Mouse (Mus musculus): ENCODE results near the gene Gp1bb. TPM values are rescaled to one million over a fixed set of nuclear protein-coding genes. Genes with fewer than 3 reads are reported as not detected.
A peak's percentile ranks its signal among the peaks of the same experiment; 100 is the strongest.

Gene Gp1bb
- polyA plus RNA-seq, 1 experiment from 2014 or later, result 2.2 TPM

DNA sequence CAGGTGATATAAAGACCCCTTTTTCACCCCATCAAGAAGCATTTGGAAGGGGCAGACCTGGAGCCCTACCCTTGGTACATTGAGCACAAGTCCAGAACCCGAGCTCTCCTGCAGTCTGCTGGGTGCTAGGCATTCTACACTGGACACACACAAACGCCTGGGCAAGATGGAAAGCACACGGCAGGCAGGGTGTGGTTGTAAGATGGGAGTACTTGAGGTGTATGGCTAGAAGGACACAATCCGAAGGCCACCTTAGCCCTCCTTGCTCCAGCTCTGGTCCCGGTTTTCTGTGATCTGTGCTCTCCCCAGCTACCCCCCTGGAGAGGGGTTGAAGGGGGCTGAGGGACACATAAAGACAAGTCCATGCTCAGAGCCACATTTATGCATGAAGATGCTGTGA, 8.1 kb upstream of the Gp1bb start:
- ATAC-seq (ENCODE audit: low read depth), result no peak
- Histone ChIP-seq H3K27ac (ENCODE audit: low read length) (no peak overlapping the region), H3K27me3 (ENCODE audit: control insufficient read depth, insufficient read depth, low read depth, low read length) (peaks cover 9% of the 10 kb centered on the region), H3K9ac (ENCODE audit: low read length) (peak overlapping the region; percentile 83), H3K9me3 (ENCODE audit: control insufficient read depth, low read length) (no peaks in the 10 kb centered on the region), H3K4me2 (ENCODE audit: low read depth, low read length) (peak overlapping the region; percentile 84), H3K4me1 (replicated peaks; ENCODE audit: control insufficient read depth, insufficient read depth, low read length) (peaks cover 19% of the 10 kb centered on the region), H3K36me3 (ENCODE audit: control insufficient read depth, insufficient read depth, low read length) (no peaks in the 10 kb centered on the region), H3K4me3 (ENCODE audit: low read length) (peak overlapping the region; percentile 78)
- WGBS, result 50% methylated on average over 5 of the region's 5 CpGs

DNA sequence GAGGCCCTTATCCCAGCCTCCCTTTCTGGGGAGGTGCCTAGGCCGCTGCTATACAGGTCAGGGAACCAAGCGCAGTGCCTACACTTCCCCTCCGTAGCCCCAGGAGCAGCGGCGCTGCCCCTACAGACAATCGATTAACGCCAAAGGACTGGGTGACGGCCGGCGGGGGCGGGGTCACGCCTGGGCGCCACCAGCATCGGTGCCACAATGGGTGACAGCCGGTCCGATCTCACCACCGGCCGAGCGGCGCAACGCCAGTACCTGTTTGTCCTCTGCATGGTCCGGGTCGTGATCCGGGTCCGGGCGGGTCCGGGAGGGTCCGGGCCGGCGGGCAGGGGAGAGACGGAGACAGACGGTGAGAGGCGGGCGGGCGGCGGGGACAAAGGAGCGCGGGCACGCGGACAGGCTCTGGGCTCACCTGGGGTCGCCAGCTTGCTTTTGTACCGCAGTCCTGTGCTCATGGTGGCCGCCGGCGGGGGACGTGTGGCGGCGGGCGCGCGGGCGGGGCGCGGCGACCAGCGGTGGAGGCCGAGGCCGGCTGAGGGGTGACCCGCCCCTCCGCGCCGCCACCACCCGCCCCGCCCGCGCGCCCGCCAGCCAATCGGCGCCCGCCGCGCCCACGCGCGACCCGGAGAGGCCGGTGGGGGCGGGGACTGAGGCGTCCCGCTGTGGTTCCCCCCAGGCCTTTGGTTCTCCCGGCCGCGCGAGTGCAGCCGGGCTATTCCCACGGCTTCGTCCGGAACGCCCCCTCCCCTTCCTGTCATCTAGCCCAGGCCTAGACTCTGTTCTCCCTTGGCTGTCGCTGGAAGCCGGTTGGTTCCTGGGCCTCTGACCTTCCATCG, 7.4 kb upstream of the Gp1bb start, which contains the start of gene Sept5:
TSS of gene Sept5 (minus strand) at position 565 of the 842 bp plus-strand sequence.
- Histone ChIP-seq H3K4me3 (ENCODE audit: low read length) (peak within 1 kb of the TSS; percentile 78), H3K9me3 (ENCODE audit: control insufficient read depth, low read length) (no peaks in the 10 kb centered on the region), H3K9ac (ENCODE audit: low read length) (peak within 1 kb of the TSS; percentile 83), H3K36me3 (ENCODE audit: control insufficient read depth, insufficient read depth, low read length) (no peaks in the 10 kb centered on the region), H3K27me3 (ENCODE audit: control insufficient read depth, insufficient read depth, low read depth, low read length) (peaks cover 16% of the 10 kb centered on the region), H3K4me1 (replicated peaks; ENCODE audit: control insufficient read depth, insufficient read depth, low read length) (peaks cover 19% of the 10 kb centered on the region), H3K27ac (ENCODE audit: low read length) (no peak within 1 kb of the TSS), H3K4me2 (ENCODE audit: low read depth, low read length) (peak within 1 kb of the TSS; percentile 84)
- WGBS, result under 1% methylated on average over 55 of the region's 93 CpGs
- peak; percentile 63 for ATAC-seq (ENCODE audit: low read depth)

DNA sequence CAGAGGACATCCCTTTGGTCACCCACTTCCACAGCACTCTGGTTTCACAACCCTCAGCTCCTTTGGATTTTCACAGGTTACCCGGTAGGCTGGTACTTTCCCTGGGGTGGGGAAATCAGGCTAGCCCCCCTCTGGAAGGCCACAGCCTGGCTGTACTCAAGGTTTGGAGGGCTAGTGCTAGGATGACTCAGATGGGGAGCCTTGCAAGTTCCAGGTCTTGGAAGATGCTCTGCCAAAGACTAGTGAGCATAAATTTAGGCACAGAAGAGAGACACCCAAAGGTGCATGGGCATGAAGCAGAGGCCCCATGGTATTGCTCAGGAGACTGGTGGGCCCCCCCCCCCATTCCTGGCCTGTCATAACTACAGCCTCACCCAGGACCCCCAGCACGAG, 6.7 kb upstream of the Gp1bb start:
- H3K27ac ChIP-seq (ENCODE audit: low read length), result no peak overlapping the region
- H3K36me3 ChIP-seq (ENCODE audit: control insufficient read depth, insufficient read depth, low read length), result no peaks in the 10 kb centered on the region
- H3K4me1 ChIP-seq (replicated peaks; ENCODE audit: control insufficient read depth, insufficient read depth, low read length), result peaks cover 19% of the 10 kb centered on the region
- WGBS, result 40% methylated on average over 2 of the region's 2 CpGs
- H3K27me3 ChIP-seq (ENCODE audit: control insufficient read depth, insufficient read depth, low read depth, low read length), result peaks cover 23% of the 10 kb centered on the region
- peak overlapping the region; percentile 83 for H3K9ac ChIP-seq (ENCODE audit: low read length)
- no peaks in the 10 kb centered on the region for H3K9me3 ChIP-seq (ENCODE audit: control insufficient read depth, low read length)
- ATAC-seq (ENCODE audit: low read depth), result no peak
- H3K4me3 ChIP-seq (ENCODE audit: low read length), result peak overlapping the region; percentile 78
- peak overlapping the region; percentile 84 for H3K4me2 ChIP-seq (ENCODE audit: low read depth, low read length)

DNA sequence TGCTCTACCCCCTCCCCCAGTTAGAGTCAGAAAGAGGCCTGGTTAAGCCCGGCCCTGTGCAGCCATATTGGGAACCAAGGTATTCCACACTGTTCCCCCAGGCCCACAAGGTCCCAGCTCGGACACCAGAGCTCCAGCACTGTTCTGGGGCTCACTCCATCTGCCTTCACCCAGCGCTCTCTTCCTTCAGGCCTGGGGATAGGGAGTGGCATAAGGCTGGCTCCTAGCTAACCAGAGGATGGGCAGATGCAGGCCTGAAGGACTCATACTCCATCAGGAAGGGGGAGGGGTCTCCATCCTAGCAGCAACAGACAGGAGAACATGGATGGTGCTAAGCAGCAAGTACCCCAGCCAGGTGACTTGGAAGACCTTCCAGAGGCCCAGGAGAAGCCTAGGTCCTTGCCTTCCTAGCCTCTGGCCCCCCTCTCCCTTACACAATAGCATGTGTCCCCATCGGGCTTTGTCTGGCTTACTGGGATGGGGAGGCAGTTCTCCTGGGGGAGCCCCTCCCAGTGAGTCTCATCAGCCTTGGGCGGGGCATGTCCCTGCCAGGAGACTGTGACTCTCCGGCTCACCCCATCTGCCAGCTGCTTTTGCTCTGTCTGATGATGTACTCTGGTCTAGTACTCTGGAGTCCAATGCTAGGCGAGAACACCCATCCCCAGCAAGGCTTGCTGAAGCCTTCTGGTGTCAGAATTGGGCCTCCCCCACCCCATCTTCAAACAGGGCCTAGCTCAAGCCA, 6.2 kb upstream of the Gp1bb start:
- H3K27me3 ChIP-seq (ENCODE audit: control insufficient read depth, insufficient read depth, low read depth, low read length), result peaks cover 29% of the 10 kb centered on the region
- peak overlapping the region; percentile 78 for H3K4me3 ChIP-seq (ENCODE audit: low read length)
- no peaks in the 10 kb centered on the region for H3K36me3 ChIP-seq (ENCODE audit: control insufficient read depth, insufficient read depth, low read length)
- WGBS, result 72% methylated on average over 7 of the region's 7 CpGs
- no peaks in the 10 kb centered on the region for H3K9me3 ChIP-seq (ENCODE audit: control insufficient read depth, low read length)
- no peak overlapping the region for H3K27ac ChIP-seq (ENCODE audit: low read length)
- peaks cover 19% of the 10 kb centered on the region for H3K4me1 ChIP-seq (replicated peaks; ENCODE audit: control insufficient read depth, insufficient read depth, low read length)
- H3K9ac ChIP-seq (ENCODE audit: low read length), result peak overlapping the region; percentile 83
- peak overlapping the region; percentile 84 for H3K4me2 ChIP-seq (ENCODE audit: low read depth, low read length)
- ATAC-seq (ENCODE audit: low read depth), result no peak

DNA sequence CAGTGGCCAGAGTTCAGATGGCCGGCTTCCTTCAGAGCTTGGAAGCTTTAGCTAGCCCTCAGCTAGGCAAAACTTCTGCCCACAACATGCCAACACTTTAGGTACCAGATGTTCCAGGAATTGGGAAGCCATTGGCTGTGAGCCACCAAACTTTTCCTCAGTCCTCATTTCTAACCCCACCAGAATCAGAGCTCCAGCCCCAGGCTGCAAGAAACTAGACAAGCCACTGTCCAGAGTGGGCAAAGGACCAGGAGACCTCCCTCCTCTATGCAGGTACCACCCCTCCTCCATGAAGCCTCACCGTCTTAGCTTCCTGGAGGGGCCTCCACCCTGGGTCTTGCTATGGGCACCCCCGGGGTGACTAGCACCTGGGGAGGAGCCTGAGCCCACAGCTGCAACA, 5.0 kb upstream of the Gp1bb start:
- Histone ChIP-seq H3K4me1 (replicated peaks; ENCODE audit: control insufficient read depth, insufficient read depth, low read length) (peaks cover 19% of the 10 kb centered on the region), H3K9me3 (ENCODE audit: control insufficient read depth, low read length) (no peaks in the 10 kb centered on the region), H3K27ac (ENCODE audit: low read length) (no peak overlapping the region), H3K4me2 (ENCODE audit: low read depth, low read length) (no peak overlapping the region), H3K4me3 (ENCODE audit: low read length) (no peak overlapping the region), H3K36me3 (ENCODE audit: control insufficient read depth, insufficient read depth, low read length) (no peaks in the 10 kb centered on the region; the same call in 1 of the 2 replicates), H3K27me3 (ENCODE audit: control insufficient read depth, insufficient read depth, low read depth, low read length) (peaks cover 41% of the 10 kb centered on the region), H3K9ac (ENCODE audit: low read length) (no peak overlapping the region)
- WGBS, result 53% methylated on average over 3 of the region's 3 CpGs
- no peak for ATAC-seq (ENCODE audit: low read depth)

DNA sequence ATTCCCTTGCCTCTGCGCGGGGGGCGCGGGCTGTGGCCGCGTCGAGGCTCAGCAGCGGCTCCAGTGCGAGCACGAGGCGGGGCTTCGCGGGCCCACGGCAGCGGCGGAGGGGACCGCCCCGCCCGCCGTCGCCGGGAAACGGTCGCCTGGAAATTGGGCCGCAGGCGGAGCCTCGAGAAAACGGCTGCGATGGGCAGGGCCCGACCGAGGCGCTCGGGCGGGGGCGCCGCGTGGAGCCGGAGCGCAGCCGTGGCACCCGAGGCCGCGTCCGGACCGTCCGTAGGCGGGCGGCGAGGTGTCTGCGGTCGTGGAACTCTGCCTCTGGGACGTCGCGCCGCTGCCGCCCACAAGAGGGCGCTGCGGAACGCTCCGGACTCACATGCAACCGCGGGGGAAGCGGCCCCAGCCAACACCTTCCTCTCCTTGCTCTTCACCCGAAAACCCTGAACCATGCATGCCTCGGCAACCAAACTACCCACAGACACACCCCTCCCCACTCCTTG, 4.2 kb upstream of the Gp1bb start, which contains the start of gene Gm49601:
TSS of gene Gm49601 (minus strand) at position 52 of the 503 bp plus-strand sequence.
- Histone ChIP-seq H3K9me3 (ENCODE audit: control insufficient read depth, low read length) (no peaks in the 10 kb centered on the region), H3K27me3 (ENCODE audit: control insufficient read depth, insufficient read depth, low read depth, low read length) (peaks cover 48% of the 10 kb centered on the region), H3K4me1 (replicated peaks; ENCODE audit: control insufficient read depth, insufficient read depth, low read length) (peaks cover 20% of the 10 kb centered on the region), H3K27ac (ENCODE audit: low read length) (no peak within 1 kb of the TSS), H3K36me3 (ENCODE audit: control insufficient read depth, insufficient read depth, low read length) (no peaks in the 10 kb centered on the region; the same call in 1 of the 2 replicates), H3K9ac (ENCODE audit: low read length) (peak within 1 kb of the TSS; percentile 62), H3K4me3 (ENCODE audit: low read length) (peak within 1 kb of the TSS; percentile 56), H3K4me2 (ENCODE audit: low read depth, low read length) (peak within 1 kb of the TSS; percentile 94)
- peak; percentile 56 for ATAC-seq (ENCODE audit: low read depth)
- 0% methylated on average over 29 of the region's 65 CpGs for WGBS

DNA sequence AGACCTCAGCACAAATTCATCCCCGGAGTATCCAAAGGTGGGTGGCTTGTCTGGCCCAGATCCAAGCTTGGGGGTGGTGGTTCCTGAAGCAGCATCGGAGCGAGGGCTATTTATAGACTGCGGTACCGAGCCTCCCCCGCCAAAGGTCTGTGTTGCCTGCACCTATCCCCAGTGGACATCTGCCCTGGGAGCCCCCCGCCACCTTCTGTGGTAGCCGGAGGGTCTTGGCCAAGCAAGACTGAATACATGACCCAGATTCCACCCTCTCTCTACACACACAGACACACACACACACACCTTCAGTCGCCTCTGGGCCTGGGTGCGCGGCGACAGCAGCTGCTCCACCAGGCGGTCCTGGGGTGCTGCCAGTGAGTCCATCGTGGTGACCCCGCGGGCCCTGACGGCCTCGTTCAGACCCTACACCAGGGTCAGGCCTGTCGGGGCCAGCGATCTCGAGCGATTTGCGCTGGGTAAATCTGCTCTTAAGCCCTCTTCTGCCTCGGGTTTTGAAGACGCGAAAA, 3.6 kb upstream of the Gp1bb start:
- peak; percentile 3; the same call in 1 of the 2 replicates for ATAC-seq (ENCODE audit: low read depth)
- Histone ChIP-seq H3K36me3 (ENCODE audit: control insufficient read depth, insufficient read depth, low read length) (no peaks in the 10 kb centered on the region; the same call in 1 of the 2 replicates), H3K9ac (ENCODE audit: low read length) (peak overlapping the region; percentile 62), H3K4me2 (ENCODE audit: low read depth, low read length) (peak overlapping the region; percentile 94), H3K27me3 (ENCODE audit: control insufficient read depth, insufficient read depth, low read depth, low read length) (peaks cover 54% of the 10 kb centered on the region), H3K4me1 (replicated peaks; ENCODE audit: control insufficient read depth, insufficient read depth, low read length) (peaks cover 26% of the 10 kb centered on the region), H3K27ac (ENCODE audit: low read length) (no peak overlapping the region), H3K9me3 (ENCODE audit: control insufficient read depth, low read length) (no peaks in the 10 kb centered on the region), H3K4me3 (ENCODE audit: low read length) (peak overlapping the region; percentile 56)
- 23% methylated on average over 26 of the region's 26 CpGs for WGBS

DNA sequence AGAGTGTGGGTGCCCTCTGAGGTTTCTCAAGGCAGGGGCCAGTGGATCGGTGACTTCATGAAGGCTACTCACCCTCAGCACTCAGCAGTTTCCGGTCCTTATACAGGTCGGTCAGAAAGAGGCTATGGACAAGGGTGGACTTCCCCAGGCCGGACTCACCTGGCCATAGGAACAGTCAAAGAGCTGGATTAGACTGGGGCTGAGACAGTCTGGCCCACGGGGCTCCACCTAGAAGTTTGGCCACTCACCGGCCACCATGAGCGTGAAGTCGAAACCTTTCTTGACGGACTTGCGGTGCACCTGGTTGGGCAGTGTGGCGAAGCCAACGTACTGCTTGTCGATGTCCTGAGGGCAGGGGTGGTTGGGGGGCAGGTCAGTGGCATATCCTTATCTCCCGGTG, 2.9 kb upstream of the Gp1bb start:
- H3K27me3 ChIP-seq (ENCODE audit: control insufficient read depth, insufficient read depth, low read depth, low read length), result peaks cover 61% of the 10 kb centered on the region
- no peak overlapping the region for H3K4me2 ChIP-seq (ENCODE audit: low read depth, low read length)
- H3K36me3 ChIP-seq (ENCODE audit: control insufficient read depth, insufficient read depth, low read length), result no peaks in the 10 kb centered on the region; the same call in 1 of the 2 replicates
- H3K4me3 ChIP-seq (ENCODE audit: low read length), result no peak overlapping the region
- H3K9ac ChIP-seq (ENCODE audit: low read length), result no peak overlapping the region
- ATAC-seq (ENCODE audit: low read depth), result no peak
- no peaks in the 10 kb centered on the region for H3K9me3 ChIP-seq (ENCODE audit: control insufficient read depth, low read length)
- WGBS, result 61% methylated on average over 14 of the region's 14 CpGs
- peaks cover 30% of the 10 kb centered on the region for H3K4me1 ChIP-seq (replicated peaks; ENCODE audit: control insufficient read depth, insufficient read depth, low read length)
- no peak overlapping the region for H3K27ac ChIP-seq (ENCODE audit: low read length)

DNA sequence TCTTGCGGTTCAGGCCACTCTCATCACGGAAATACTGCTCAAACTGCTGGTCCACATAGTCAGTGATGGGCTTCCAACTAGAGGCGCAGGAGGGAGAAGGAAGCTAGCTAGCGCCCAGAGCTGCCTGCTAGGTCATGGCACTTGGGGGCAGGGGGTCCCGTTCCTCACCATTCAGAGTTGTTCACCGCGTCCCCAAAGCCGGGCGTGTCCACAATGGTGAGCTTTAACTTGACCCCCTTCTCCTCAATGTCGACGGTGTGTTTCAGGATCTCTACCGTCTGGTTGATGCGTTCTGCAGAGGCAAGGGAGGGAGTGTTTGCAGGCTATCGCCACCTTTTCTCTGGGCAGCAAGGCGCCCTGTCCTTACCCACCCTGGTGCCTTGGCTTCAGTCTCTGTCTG, 2.4 kb upstream of the Gp1bb start:
- Histone ChIP-seq H3K9ac (ENCODE audit: low read length) (no peak overlapping the region), H3K4me1 (replicated peaks; ENCODE audit: control insufficient read depth, insufficient read depth, low read length) (peaks cover 30% of the 10 kb centered on the region), H3K27ac (ENCODE audit: low read length) (no peak overlapping the region), H3K27me3 (ENCODE audit: control insufficient read depth, insufficient read depth, low read depth, low read length) (peaks cover 66% of the 10 kb centered on the region), H3K36me3 (ENCODE audit: control insufficient read depth, insufficient read depth, low read length) (no peaks in the 10 kb centered on the region; the same call in 1 of the 2 replicates), H3K4me3 (ENCODE audit: low read length) (no peak overlapping the region), H3K9me3 (ENCODE audit: control insufficient read depth, low read length) (no peaks in the 10 kb centered on the region), H3K4me2 (ENCODE audit: low read depth, low read length) (no peak overlapping the region)
- no peak for ATAC-seq (ENCODE audit: low read depth)
- 59% methylated on average over 15 of the region's 15 CpGs for WGBS
